Mouse (Mus musculus): ENCODE measurements around the gene Ctc1. TPM values are rescaled to one million over a fixed set of nuclear protein-coding genes. Genes with fewer than 3 reads are reported as not detected.

The Ctc1 gene
- polyA plus RNA-seq, 1 experiment from 2014 or later, result 79.1 TPM

DNA sequence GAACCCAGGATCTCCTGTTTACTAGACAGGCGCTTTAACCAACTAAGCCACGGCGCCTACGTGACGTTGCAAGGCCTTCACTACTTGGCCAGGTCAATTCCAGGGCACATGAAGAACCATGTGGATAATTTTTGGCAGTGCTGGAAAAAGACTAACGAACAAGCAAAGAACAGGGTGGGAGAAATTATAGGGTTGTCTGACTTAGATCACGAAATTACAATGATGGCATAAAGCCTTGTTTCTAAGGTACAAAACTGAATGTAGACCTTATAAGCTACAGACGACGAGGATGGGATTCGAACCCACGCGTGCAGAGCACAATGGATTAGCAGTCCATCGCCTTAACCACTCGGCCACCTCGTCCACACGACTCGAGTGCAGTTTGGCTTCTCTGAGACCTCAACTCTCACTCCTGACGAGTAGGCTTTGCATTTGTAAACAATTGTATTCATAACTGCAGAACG lies 47.1 kb downstream of the Ctc1 start:
- peak; percentile 56 for ATAC-seq
- Histone ChIP-seq H3K9me3 (ENCODE audit: control insufficient read depth, low read length) (no peaks in the 10 kb centered on the region), H3K9ac (replicated peaks; ENCODE audit: low read depth, low read length) (no peak overlapping the region), H3K4me2 (ENCODE audit: low read length) (peak overlapping the region; percentile 54), H3K27ac (ENCODE audit: low read length) (peak overlapping the region; percentile 77), H3K27me3 (replicated peaks; ENCODE audit: control insufficient read depth, insufficient read depth, low read length) (no peaks in the 10 kb centered on the region), H3K36me3 (ENCODE audit: control insufficient read depth, insufficient read depth) (no peaks in the 10 kb centered on the region), H3K4me1 (replicated peaks; ENCODE audit: control insufficient read depth, insufficient read depth, low read length) (peaks cover 46% of the 10 kb centered on the region), H3K4me3 (replicated peaks; ENCODE audit: low read length) (peak overlapping the region; percentile 52)
- under 1% methylated on average over 19 of the region's 19 CpGs for WGBS

DNA sequence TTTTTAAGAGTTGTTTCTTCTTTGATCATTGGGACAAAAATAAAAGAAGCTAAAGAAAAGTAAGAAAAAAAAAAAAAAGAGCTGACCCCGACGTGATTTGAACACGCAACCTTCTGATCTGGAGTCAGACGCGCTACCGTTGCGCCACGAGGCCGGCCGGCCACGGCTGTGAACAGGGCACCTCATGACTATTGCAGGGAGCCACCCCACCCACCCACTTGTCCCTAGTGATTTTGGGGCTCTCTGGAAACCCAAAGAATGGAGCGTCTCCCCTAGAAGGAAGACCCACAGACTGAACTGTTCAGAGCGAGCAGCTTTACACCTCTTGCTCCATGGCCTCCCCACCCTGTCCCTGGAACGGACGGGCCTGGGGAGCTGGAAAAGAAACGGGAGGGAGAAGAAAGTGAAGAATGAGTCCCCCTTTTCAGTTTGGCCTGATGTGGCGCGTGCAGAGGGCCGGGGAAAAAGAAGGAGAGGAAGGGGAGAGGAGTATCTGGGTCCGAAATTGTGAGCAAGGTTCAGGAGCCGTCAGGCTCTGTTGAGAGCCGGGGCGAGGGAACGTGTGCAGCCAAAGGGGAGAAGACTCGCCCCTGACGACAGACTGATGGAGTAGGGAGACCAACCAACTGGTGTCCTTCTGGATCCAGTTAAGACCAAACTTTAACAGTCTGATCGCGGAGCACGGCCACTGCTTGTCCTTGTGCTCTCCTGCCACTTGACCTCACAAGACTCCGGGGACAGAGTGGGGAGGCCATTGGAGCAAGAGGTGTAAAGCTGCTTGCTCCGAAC lies 47.9 kb downstream of the Ctc1 start:
- Histone ChIP-seq H3K4me2 (ENCODE audit: low read length) (peak overlapping the region; percentile 80), H3K36me3 (ENCODE audit: control insufficient read depth, insufficient read depth) (no peaks in the 10 kb centered on the region), H3K9me3 (ENCODE audit: control insufficient read depth, low read length) (no peaks in the 10 kb centered on the region), H3K4me3 (replicated peaks; ENCODE audit: low read length) (peak overlapping the region; percentile 52), H3K27me3 (replicated peaks; ENCODE audit: control insufficient read depth, insufficient read depth, low read length) (no peaks in the 10 kb centered on the region), H3K9ac (replicated peaks; ENCODE audit: low read depth, low read length) (peak overlapping the region; percentile 58), H3K4me1 (replicated peaks; ENCODE audit: control insufficient read depth, insufficient read depth, low read length) (peaks cover 39% of the 10 kb centered on the region), H3K27ac (ENCODE audit: low read length) (peak overlapping the region; percentile 77)
- ATAC-seq, result 0 out of 2 replicates have a peak, but pooled peaks have one; percentile 19
- under 1% methylated on average over 31 of the region's 31 CpGs for WGBS

DNA sequence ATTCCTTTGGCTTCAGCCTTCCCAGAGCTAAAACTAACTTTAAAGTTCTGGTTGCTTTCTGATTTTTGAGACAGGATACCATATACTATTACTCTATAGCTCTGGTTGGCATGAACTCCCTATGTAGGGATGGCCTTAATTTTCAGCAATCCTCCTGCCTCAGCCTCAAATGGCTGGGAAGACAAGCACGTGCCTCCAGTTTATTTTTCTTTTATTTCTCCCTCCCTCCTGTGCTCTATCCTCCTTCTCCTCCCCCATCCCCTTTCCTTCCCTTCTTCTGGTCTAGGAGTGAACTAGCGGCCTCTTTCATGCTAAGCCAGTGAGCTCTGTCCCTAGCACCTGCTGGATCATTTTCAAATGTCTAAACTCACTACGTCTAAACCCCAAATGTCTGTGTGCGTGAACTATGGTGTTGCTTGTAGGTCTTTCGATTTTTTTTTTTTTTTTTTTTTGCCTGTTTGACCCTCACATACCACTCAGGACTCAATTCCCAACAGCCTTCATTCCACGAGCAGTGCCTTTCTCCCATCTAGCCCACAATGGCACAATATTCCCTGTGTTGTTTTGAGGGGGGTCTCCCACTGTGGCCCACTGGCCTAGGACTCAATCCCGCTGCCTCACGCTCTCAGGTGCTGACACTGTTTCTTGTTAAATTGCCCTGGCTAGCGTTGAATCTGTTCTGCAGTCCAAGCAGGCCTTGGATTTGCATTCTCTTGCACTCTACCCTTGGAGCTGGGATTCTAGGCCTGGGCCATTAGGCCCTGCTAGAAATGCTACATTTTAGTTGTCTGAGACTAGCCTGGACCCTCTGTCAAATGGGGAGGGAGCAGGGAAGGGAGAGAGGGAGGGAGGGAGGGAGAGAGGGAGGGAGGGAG lies 48.8 kb downstream of the Ctc1 start:
- WGBS, result 54% methylated on average over 9 of the region's 9 CpGs
- H3K4me2 ChIP-seq (ENCODE audit: low read length), result peak overlapping the region; percentile 80
- H3K27me3 ChIP-seq (replicated peaks; ENCODE audit: control insufficient read depth, insufficient read depth, low read length), result no peaks in the 10 kb centered on the region
- H3K36me3 ChIP-seq (ENCODE audit: control insufficient read depth, insufficient read depth), result no peaks in the 10 kb centered on the region
- H3K27ac ChIP-seq (ENCODE audit: low read length), result no peak overlapping the region; the same call in 1 of the 2 replicates
- peak overlapping the region; percentile 58 for H3K9ac ChIP-seq (replicated peaks; ENCODE audit: low read depth, low read length)
- no peaks in the 10 kb centered on the region for H3K9me3 ChIP-seq (ENCODE audit: control insufficient read depth, low read length)
- peak overlapping the region; percentile 52 for H3K4me3 ChIP-seq (replicated peaks; ENCODE audit: low read length)
- ATAC-seq, result no peak
- H3K4me1 ChIP-seq (replicated peaks; ENCODE audit: control insufficient read depth, insufficient read depth, low read length), result peaks cover 37% of the 10 kb centered on the region

DNA sequence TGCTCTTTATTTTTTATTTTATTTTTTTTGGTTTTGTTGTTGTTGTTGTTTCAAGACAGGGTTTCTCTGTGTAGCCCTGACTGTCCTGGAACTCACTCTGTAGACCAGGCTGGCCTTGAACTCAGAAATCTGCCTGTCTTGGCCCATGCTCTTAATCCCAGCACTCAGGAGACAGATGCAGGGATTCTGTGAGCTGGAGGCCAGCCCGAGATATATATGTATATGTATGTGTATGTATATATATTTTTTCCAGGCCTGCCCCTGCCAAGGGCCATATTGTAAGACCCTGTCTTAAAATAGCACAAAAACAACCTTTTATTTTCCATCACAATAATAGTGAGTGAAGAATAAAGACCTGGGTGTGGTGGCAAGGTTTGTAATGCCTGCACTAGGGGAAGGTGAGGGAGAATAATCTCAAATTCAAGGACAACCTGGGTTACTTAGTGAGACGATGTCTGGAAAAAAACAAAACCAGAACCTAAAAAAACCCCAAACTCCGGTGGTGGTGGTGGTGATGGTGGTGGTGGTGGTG lies 49.7 kb downstream of the Ctc1 start:
- Histone ChIP-seq H3K4me1 (replicated peaks; ENCODE audit: control insufficient read depth, insufficient read depth, low read length) (peaks cover 40% of the 10 kb centered on the region), H3K27ac (ENCODE audit: low read length) (no peak overlapping the region), H3K27me3 (replicated peaks; ENCODE audit: control insufficient read depth, insufficient read depth, low read length) (no peaks in the 10 kb centered on the region), H3K36me3 (ENCODE audit: control insufficient read depth, insufficient read depth) (no peaks in the 10 kb centered on the region), H3K4me3 (replicated peaks; ENCODE audit: low read length) (no peak overlapping the region; the same call in 1 of the 2 replicates), H3K4me2 (ENCODE audit: low read length) (peak overlapping the region; percentile 65; the same call in 1 of the 2 replicates), H3K9ac (replicated peaks; ENCODE audit: low read depth, low read length) (no peak overlapping the region), H3K9me3 (ENCODE audit: control insufficient read depth, low read length) (no peaks in the 10 kb centered on the region)
- WGBS, result 58% methylated on average over 3 of the region's 3 CpGs
- ATAC-seq, result no peak

DNA sequence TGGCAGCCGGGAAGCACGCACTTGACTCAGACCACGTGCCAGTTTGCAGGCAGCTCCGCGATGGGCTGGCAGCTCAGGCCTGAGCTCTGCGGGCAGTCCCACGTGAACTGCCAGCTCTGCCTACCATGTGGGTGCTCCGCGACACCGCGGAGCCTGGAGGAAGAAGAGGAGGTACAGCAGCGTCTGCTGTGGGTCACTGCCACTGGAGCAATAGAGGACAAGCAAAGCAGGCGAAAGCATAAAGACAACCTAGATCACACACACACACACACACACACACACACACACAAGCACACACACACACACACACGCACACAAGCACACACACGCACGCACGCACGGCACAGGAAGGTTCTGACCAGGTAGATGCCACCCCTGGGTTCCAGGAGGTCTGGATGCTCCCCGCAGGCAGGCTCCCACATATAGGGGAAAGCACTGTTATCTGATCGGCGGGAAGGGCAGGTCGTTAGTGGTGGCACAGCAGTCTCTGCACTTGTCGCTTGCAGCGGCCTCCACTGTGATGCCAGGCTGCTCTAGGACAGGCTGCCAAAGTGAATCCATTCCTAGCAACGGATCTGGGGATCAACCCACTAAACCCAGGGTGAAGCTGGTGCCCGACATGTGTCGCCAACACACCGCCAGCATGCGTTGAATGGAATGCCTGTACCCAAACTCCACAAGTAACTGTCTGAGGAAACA lies 50.6 kb downstream of the Ctc1 start:
- peak overlapping the region; percentile 65 for H3K4me2 ChIP-seq (ENCODE audit: low read length)
- H3K9me3 ChIP-seq (ENCODE audit: control insufficient read depth, low read length), result no peaks in the 10 kb centered on the region
- 2% methylated on average over 29 of the region's 29 CpGs for WGBS
- no peak for ATAC-seq
- H3K9ac ChIP-seq (replicated peaks; ENCODE audit: low read depth, low read length), result peak overlapping the region; percentile 39
- peaks cover 36% of the 10 kb centered on the region for H3K4me1 ChIP-seq (replicated peaks; ENCODE audit: control insufficient read depth, insufficient read depth, low read length)
- no peaks in the 10 kb centered on the region for H3K27me3 ChIP-seq (replicated peaks; ENCODE audit: control insufficient read depth, insufficient read depth, low read length)
- no peaks in the 10 kb centered on the region for H3K36me3 ChIP-seq (ENCODE audit: control insufficient read depth, insufficient read depth)
- H3K27ac ChIP-seq (ENCODE audit: low read length), result peak overlapping the region; percentile 26; the same call in 1 of the 2 replicates
- peak overlapping the region; percentile 39 for H3K4me3 ChIP-seq (replicated peaks; ENCODE audit: low read length)

DNA sequence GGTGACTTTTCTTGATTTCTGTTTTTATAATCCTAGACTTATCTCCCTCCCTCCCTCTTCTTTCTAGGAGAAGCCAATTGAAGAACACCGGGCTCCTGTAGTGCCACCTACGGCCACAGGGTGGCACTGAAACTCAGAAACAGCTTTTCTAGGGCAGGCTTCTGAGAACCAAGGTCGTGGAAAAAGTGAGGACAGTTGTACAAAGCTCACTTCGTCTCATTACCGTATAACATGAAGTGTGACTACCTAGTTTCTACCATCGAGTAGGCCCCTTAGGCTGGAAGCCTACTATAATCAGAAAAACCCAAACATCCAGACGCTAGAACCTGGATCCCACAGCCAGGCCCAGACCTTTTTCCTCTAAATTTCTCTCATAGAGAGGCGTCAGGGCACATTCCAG lies 51.2 kb downstream of the Ctc1 start:
- H3K27ac ChIP-seq (ENCODE audit: low read length), result peak overlapping the region; percentile 26; the same call in 1 of the 2 replicates
- no peaks in the 10 kb centered on the region for H3K27me3 ChIP-seq (replicated peaks; ENCODE audit: control insufficient read depth, insufficient read depth, low read length)

DNA sequence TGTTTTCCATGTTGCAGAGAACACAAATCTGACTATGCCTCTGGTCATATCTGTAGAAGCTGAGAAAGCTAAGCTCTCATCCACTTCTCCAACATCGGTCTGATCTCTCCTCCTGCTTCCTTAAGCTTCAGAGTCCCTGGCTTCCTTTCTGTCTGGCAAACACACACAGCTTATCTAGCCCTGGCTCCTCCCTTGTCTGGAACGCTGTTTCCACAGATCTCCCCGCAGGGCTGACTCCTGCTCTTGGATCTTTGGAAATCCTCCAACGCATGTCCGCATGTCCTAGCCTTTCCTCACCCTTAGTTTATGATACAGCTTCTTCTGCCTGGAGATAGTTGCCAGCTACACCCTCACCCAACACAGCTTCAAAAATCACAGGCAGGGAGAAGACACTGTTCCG lies 51.9 kb downstream of the Ctc1 start:
- 65% methylated on average over 6 of the region's 6 CpGs for WGBS

More for the DNA sequence above, 51.2 kb downstream of the Ctc1 start:
- peak overlapping the region; percentile 39 for H3K4me3 ChIP-seq (replicated peaks; ENCODE audit: low read length)
- 9% methylated on average over 8 of the region's 8 CpGs for WGBS
- H3K4me2 ChIP-seq (ENCODE audit: low read length), result peak overlapping the region; percentile 65
- peaks cover 36% of the 10 kb centered on the region for H3K4me1 ChIP-seq (replicated peaks; ENCODE audit: control insufficient read depth, insufficient read depth, low read length)
- no peaks in the 10 kb centered on the region for H3K9me3 ChIP-seq (ENCODE audit: control insufficient read depth, low read length)
- no peaks in the 10 kb centered on the region for H3K36me3 ChIP-seq (ENCODE audit: control insufficient read depth, insufficient read depth)
- no peak for ATAC-seq
- H3K9ac ChIP-seq (replicated peaks; ENCODE audit: low read depth, low read length), result peak overlapping the region; percentile 39

DNA sequence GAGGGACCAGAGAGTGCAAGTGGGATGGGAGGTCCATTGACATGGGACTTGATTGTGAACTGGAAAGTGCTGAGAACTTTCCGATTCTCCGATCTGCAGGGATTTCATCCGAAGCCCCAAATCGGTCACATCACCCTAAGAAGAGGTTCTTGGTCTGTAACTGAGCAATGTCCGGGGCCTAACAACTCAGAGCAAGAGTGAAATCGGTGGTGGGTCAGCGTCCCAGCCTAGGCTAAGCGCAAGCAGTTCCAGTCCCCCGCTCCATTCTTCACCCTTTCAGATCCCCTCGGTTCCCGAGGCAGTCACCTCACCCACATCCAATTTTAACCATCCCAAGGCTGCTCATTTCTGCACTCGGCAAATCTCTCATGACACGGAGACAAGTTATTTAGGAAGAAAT lies 54.4 kb downstream of the Ctc1 start:
- Histone ChIP-seq H3K27ac (ENCODE audit: low read length) (peak overlapping the region; percentile 92), H3K4me2 (ENCODE audit: low read length) (peak overlapping the region; percentile 93), H3K36me3 (ENCODE audit: control insufficient read depth, insufficient read depth) (no peaks in the 10 kb centered on the region), H3K9me3 (ENCODE audit: control insufficient read depth, low read length) (no peaks in the 10 kb centered on the region), H3K27me3 (replicated peaks; ENCODE audit: control insufficient read depth, insufficient read depth, low read length) (no peaks in the 10 kb centered on the region), H3K4me3 (replicated peaks; ENCODE audit: low read length) (peak overlapping the region; percentile 72), H3K4me1 (replicated peaks; ENCODE audit: control insufficient read depth, insufficient read depth, low read length) (peaks cover 42% of the 10 kb centered on the region), H3K9ac (replicated peaks; ENCODE audit: low read depth, low read length) (peak overlapping the region; percentile 87)
- WGBS, result under 1% methylated on average over 13 of the region's 13 CpGs
- ATAC-seq, result no peak

More for the DNA sequence above, 51.9 kb downstream of the Ctc1 start:
- ATAC-seq, result no peak
- Histone ChIP-seq H3K4me2 (ENCODE audit: low read length) (no peak overlapping the region), H3K4me1 (replicated peaks; ENCODE audit: control insufficient read depth, insufficient read depth, low read length) (peaks cover 43% of the 10 kb centered on the region), H3K9me3 (ENCODE audit: control insufficient read depth, low read length) (no peaks in the 10 kb centered on the region), H3K9ac (replicated peaks; ENCODE audit: low read depth, low read length) (no peak overlapping the region), H3K4me3 (replicated peaks; ENCODE audit: low read length) (no peak overlapping the region), H3K27me3 (replicated peaks; ENCODE audit: control insufficient read depth, insufficient read depth, low read length) (no peaks in the 10 kb centered on the region), H3K36me3 (ENCODE audit: control insufficient read depth, insufficient read depth) (no peaks in the 10 kb centered on the region), H3K27ac (ENCODE audit: low read length) (no peak overlapping the region)

Measured in forebrain, embryonic 16.5 days (tissue).